Mouse (Mus musculus) C2C12 (cell line): ENCODE measurements at regions not wholly inside any gene's neighbourhood (a gene's known extent, or its start where the extent isn't known, plus 50 kb on each side); places are given as distances from the start of the nearest gene placed in this dataset.

Source experiments
- H3K27me3 ChIP-seq: one replicate; pipeline ENCODE4 v1.6.1; 2011; ENCODE audit not compliant: control insufficient read depth, insufficient read depth, insufficient read length
- H3K36me3 ChIP-seq: one replicate; pipeline ENCODE4 v1.6.1; 2011; ENCODE audit not compliant: control insufficient read depth, insufficient read depth
- H3K4me3 ChIP-seq: one replicate; pipeline ENCODE4 v1.5.1; 2011; ENCODE audit warnings: mild to moderate bottlenecking, control low read depth; ENCODE audit not compliant: poor library complexity, insufficient read depth, severe bottlenecking
- H3K79me2 ChIP-seq: one replicate; pipeline ENCODE4 v1.6.1; 2011; ENCODE audit not compliant: control insufficient read depth, insufficient read depth
- H3K79me3 ChIP-seq: one replicate; pipeline ENCODE4 v1.6.1; 2011; ENCODE audit warnings: low read depth, control low read depth
- H3ac ChIP-seq: one replicate; pipeline ENCODE3; 2011; ENCODE audit warnings: low read depth; ENCODE audit not compliant: control insufficient read depth, insufficient read length
- CEBPB ChIP-seq: IDR thresholded peaks from one replicate; pipeline ENCODE4 v1.6.1; 2011; ENCODE audit warnings: low read depth, mild to moderate bottlenecking, control low read depth, moderate library complexity
- CTCF ChIP-seq: IDR thresholded peaks from one replicate; pipeline ENCODE4 v1.5.1; 2011; ENCODE audit not compliant: control insufficient read depth, insufficient read depth, insufficient read length
- FOSL1 ChIP-seq: IDR thresholded peaks from one replicate; pipeline ENCODE4 v1.8.0; 2011; ENCODE audit warnings: mild to moderate bottlenecking, low read length; ENCODE audit not compliant: poor library complexity, insufficient read depth, severe bottlenecking
- MAX ChIP-seq: IDR thresholded peaks from one replicate; pipeline ENCODE4 v1.6.1; 2011; ENCODE audit warnings: mild to moderate bottlenecking, control low read depth
- MYOD1 ChIP-seq: IDR thresholded peaks from one replicate; pipeline ENCODE4 v1.6.1; 2011; ENCODE audit warnings: low read depth; ENCODE audit not compliant: control insufficient read depth, insufficient read length
- MYOG ChIP-seq: IDR thresholded peaks from one replicate; pipeline ENCODE4 v1.6.1; 2011; ENCODE audit not compliant: control insufficient read depth, insufficient read length; ENCODE audit errors: extremely low read depth
- USF1 ChIP-seq: IDR thresholded peaks from one replicate; pipeline ENCODE4 v1.6.1; 2011; ENCODE audit warnings: low read depth, mild to moderate bottlenecking, control low read depth, moderate library complexity

DNA sequence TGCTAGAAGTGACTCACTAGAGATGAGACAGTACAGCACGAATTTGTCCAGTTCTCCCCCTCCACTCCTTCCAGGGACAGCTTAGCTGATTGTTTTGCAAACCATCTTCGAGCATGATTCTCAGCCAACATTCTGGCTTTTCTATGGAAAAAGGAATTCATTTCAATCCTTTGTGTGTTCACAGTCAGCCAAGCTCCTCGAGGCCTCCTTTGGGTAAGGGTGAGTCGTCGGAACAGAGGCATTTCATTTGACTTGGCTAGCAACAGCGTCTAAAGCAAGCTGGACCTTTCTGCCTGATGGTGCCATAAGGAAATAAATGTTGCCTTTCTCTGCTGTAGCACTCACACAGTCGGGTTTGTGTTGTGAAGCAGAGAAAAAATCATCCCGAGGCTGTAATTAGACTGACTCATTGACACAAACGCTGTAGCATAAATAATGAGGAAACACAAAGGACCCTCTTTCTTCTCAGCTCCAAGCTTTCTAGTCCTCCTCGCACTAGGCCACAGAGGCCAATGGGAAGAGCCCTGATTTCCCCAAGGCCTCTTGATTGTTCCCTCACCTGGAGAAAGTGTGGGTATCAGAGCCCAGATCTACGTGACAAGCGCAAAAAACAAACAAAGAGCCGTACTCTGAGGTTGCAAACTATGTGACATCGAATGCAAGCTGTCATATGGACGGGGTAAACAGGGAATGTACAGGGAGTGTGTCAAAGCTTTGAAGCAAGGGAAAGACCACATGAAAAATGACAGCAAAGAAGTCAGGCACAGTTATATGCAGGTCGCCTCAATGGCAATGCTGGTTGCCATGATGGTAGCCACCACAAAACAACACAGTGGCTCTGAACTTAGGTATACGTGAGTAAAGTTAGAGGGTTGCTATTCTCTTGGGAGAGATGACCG lies 232.3 kb downstream of the Rnd3 start:
- Histone ChIP-seq H3K79me2 (no peaks in the 10 kb centered on the region), H3K27me3 (no peaks in the 10 kb centered on the region), H3K4me3 (no peak overlapping the region), H3K36me3 (no peaks in the 10 kb centered on the region), H3ac (no peak overlapping the region), H3K79me3 (no peaks in the 10 kb centered on the region)
- TF ChIP-seq MYOD1 (no peak), USF1 (no peak), CTCF (no peak), CEBPB (no peak), MYOG (no peak), MAX (no peak)

GRCm38 (mm10) chr2:50915149-50915548 lies 233.8 kb downstream of the Rnd3 start:
- Histone ChIP-seq H3K27me3 (no peaks in the 10 kb centered on the region), H3K36me3 (no peaks in the 10 kb centered on the region), H3K79me2 (no peaks in the 10 kb centered on the region), H3K79me3 (no peaks in the 10 kb centered on the region), H3K4me3 (no peak overlapping the region), H3ac (no peak overlapping the region)
- TF ChIP-seq USF1 (no peak), MAX (no peak), MYOD1 (no peak)

DNA sequence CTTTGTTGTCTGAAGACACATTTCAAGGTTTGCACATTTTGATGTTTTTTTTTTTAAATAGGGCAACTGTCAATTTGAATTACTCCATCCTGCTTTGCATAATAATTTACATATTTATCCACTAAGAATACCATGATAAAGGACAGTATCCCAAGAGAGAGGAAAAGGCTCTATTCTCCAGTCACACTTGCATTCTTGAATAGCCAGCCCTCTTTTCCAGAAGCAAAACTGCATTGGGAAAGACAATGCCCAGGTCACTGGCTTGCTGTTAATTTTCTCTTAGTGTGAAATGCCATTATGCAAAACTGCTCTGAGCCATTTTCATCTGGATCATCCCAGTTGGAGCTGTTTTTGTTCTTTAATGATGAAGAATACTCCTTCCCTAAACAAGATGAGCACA lies 234.7 kb downstream of the Rnd3 start:
- TF ChIP-seq MYOD1 (no peak), MYOG (no peak), USF1 (no peak), CEBPB (no peak), CTCF (no peak), MAX (no peak), FOSL1 (no peak)
- Histone ChIP-seq H3K27me3 (no peaks in the 10 kb centered on the region), H3K36me3 (no peaks in the 10 kb centered on the region), H3ac (no peak overlapping the region), H3K4me3 (no peak overlapping the region), H3K79me3 (no peaks in the 10 kb centered on the region), H3K79me2 (no peaks in the 10 kb centered on the region)

DNA sequence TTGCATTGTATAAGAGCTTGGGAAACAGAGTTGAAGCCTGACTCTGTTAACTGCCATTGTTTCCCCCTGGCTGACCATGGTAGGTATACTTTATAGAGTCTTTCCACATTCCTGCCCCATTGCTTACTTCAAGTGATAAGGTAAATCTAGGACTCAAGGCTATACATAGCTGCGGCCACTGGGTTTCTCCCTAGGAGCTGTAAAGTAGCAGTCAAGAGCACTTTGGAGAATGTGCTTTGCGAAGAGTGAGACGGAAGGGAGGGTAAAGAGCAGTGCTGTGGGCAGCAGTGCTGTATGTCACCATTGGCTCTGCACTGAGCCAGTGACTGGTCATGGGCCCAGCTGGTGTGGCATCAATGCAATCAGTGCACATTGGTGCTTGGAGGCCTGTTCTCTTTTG lies 240.1 kb downstream of the Rnd3 start:
- H3K79me3 ChIP-seq: no peaks in the 10 kb centered on the region
- H3K27me3 ChIP-seq: no peaks in the 10 kb centered on the region
- no peaks in the 10 kb centered on the region for H3K36me3 ChIP-seq
- TF ChIP-seq FOSL1 (no peak), USF1 (no peak), MYOD1 (no peak), MYOG (no peak), CEBPB (no peak), CTCF (no peak), MAX (no peak)
- no peak overlapping the region for H3ac ChIP-seq
- no peaks in the 10 kb centered on the region for H3K79me2 ChIP-seq
- no peak overlapping the region for H3K4me3 ChIP-seq

- no peaks in the 10 kb centered on the region for H3K79me3 ChIP-seq
- TF ChIP-seq CTCF (no peak), FOSL1 (no peak), MAX (no peak), MYOD1 (no peak), USF1 (no peak), CEBPB (no peak), MYOG (no peak)
- H3K27me3 ChIP-seq: no peaks in the 10 kb centered on the region
- H3K36me3 ChIP-seq: no peaks in the 10 kb centered on the region
- no peaks in the 10 kb centered on the region for H3K79me2 ChIP-seq
- H3K4me3 ChIP-seq: no peak overlapping the region
- H3ac ChIP-seq: no peak overlapping the region
Observed at GRCm38 (mm10) chr2:50902701-50903100, 246.2 kb downstream of the Rnd3 start.

- H3K79me2 ChIP-seq: no peaks in the 10 kb centered on the region
- TF ChIP-seq FOSL1 (no peak), USF1 (no peak), CEBPB (no peak), MYOD1 (no peak), MYOG (no peak), MAX (no peak), CTCF (no peak)
Observed at GRCm38 (mm10) chr2:50902220-50902619, 246.7 kb downstream of the Rnd3 start.

More at GRCm38 (mm10) chr2:50902220-50902619, 246.7 kb downstream of the Rnd3 start:
- H3K4me3 ChIP-seq: no peak overlapping the region
- no peaks in the 10 kb centered on the region for H3K36me3 ChIP-seq
- no peaks in the 10 kb centered on the region for H3K79me3 ChIP-seq
- H3ac ChIP-seq: no peak overlapping the region
- H3K27me3 ChIP-seq: no peaks in the 10 kb centered on the region
